Mouse (Mus musculus): ENCODE measurements at regions not wholly inside any gene's neighbourhood (a gene's known extent, or its start where the extent isn't known, plus 50 kb on each side); places are given as distances from the start of the nearest gene placed in this dataset.

DNA sequence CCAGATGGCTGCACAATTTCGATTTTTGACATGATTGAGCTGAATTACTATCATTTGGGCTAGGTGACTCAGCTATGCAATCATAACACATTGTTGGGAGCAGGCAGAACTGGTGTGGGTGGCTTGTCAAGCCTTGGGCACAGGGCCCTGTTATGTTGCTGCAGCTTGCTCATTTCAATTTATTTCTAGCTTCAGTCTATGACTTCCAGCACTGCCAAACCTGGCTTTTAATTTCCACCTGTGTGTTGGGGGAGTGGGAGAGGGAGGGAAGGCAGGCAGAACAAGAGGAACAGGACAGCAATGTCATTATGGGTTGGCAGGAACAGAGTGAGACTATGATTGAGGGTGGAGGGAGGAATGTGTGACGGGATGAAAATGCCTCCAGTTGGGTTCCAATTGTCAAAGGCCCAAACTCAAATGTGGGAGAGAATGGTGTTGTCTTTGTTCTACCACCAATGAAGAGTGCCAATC lies 102.0 kb upstream of the Agbl1 start:
- DNase-seq (ENCODE audit: low spot score in 2 of 2), result peak; percentile 50 to 58

DNA sequence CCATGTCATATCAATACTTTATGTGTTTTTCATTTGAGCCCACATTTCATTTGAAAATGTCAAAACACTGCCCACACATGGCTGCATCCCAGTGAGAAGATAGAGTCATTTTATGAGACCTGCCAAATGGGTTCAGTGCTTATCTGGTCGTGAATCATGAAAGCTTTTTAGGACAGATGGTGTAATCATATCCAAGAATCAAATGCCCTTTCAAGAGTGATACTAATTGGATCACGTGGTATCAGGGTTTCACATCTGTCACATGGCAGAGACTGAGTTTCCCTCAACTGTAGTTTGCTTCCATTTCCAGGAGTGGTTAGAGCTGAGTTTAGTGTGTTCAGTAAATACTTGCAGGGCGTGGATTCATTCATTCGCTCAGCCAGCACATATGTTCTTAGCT lies 87.2 kb upstream of the Agbl1 start:
- no peak for DNase-seq (ENCODE audit: low spot score in 2 of 2)

DNA sequence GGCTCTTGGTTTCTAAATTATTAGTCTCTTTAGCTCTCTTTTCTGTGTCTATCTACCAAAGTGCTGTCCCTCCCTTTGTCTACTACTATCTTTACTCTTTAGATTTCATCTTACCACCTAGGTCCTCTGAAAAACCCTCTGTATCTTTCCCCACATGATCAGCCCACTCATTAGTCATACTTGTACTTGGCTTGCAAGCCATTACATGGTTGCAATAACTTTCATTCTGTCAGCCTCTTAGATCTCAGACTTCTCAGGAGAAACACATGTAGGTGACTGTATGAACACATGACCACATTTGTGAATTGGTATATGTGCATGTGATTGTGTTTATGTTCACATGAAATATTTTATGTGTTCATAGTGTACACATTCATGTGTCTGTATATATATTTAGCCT lies 83.3 kb upstream of the Agbl1 start:
- no peak for DNase-seq (ENCODE audit: low spot score in 2 of 2)

DNA sequence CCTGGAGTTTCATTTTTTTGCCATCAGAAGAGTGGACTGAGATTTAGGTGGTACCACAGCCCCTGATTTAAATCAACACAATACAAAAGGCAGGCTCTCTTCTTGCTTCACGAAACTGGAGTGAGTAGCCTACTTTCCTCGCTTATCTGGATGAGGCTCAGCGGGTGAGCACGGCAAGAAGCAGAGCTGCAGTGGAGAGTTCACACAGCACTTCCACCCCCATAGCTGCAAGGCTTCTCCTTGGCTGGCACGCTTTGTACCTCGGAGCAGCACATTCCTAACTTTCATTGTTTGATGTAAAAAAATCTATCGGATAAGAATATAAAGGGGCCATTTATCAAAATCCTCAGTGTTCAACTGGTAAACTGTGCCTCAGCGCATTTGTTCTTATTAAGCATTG lies 72.8 kb upstream of the Agbl1 start:
- DNase-seq (ENCODE audit: low spot score in 2 of 2), result no peak

DNA sequence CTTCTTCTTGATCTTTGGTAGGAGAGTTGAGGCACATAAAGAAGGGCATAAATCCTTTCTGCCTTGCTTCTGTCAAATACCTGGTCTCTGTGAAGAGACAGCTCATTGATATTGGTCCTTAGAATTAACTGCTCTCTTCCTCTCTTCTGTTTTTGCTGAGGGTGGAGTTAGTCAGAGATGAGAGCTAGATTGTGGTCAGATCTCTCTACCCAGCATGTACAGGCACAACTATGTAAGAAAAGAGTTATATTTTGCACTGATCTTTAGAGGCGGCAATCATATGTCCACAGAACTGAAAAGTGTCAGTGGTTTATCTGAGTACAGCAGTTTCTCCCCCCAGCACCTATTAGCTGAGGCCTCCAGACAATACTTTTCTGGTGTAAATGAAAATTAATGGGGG lies 65.5 kb upstream of the Agbl1 start:
- DNase-seq (ENCODE audit: low spot score in 2 of 2), result no peak

DNA sequence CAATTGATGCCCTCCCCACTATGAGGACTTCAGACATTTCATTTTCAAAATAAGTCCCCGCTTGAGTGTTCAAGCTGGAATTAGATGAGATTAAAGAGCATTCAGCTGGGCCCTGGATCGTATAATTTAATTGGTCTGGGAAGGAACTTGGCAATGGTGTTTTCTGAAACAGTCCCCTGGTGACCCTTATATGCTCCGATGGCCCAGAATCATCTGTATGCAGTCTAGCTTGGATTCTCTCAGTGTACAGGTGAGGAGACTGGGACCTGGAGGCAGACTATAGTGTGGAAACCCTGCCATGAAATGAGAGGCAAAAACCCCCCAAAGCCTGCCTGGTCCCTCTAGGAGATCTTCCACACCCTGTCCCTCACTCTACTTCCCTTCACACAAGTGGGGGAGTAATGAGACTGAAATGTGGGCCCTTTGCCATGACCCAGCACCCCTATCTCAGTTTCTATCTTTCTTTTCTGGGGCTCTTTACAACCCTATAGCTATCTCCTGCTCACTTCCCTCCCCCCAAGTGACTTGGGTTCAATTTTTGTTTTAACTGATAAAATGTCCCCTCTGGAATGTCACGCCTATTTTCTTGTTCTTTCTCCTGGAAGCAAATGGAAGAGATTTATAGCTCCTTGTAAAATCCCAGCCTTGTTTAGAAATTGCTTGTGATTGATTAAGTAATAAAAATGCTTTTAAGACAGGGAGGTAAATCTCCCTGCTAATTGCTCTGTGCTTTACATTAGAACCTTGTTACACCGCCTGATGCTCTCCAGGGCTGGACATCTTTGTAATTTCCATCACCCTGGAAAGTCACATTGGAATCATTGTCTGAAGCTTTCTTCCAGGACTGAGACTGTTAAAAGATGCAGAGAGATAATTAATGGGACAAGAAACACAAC lies 64.7 kb upstream of the Agbl1 start:
- DNase-seq (ENCODE audit: low spot score in 2 of 2), result no peak

DNA sequence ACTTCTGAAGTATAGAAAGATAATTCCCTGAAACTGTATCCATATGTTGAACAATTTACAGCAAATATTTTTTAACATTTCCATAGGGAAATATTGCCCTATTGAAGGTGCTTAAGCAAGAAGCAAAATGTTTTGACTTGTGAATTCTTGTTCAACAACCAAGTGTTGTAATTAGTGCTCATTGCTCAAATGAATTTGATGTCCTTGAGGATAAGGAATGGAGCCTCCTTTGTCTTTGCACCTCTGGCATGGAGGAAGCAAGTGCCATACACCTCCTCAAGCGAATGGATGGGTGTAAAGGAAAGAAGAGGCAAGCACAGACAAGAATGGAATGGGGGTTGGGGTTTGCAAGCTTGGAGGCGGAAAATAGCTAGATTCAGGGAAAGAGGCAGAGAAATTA lies 59.2 kb upstream of the Agbl1 start:
- peak in 1 of 2 experiments; percentile 3 for DNase-seq (ENCODE audit: low spot score in 2 of 2)

DNA sequence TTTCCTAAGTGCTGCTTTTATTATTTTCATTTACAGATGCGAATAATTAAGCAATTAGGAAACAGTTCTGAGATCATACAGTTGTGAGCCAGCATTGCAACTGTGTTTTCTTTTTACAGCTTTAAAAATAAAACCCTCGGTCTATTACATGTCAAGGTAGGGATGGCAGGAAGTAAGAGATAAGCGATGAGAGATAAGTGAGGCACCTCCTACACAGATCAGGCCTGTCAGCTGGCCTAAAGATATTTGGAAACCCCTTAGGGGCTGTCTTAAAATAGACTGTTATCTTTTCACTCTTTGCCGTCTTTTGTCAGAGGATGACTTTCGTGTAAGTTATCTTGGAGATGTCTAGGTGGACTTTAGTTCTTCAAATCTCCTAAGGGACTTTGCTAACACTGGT lies 53.5 kb upstream of the Agbl1 start:
- DNase-seq (ENCODE audit: low spot score in 2 of 2), result no peak

DNA sequence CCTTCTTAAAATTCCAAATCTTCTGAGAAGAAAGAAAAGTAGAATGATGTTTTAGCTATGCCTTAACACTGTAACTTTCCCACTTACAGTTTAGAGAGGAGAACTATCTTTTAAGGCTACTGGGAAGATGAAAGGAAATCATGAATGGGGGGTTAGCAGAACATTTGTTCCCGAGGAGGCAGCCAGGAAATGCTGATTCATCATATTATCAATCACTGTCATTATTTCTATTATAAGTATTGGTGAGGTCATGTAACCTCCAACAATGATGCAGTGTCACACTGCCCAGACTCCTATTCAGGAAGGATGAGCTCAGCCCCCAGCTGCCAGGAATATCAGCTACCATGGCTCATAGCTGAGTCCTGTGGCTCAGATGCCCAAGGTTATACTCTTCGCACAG lies 52.3 kb upstream of the Agbl1 start:
- no peak for DNase-seq (ENCODE audit: low spot score in 2 of 2)
